Mouse (Mus musculus) forebrain, embryonic 15.5 days (tissue): ENCODE data around the gene Cd180. TPM values are rescaled to one million over a fixed set of nuclear protein-coding genes. Genes with fewer than 3 reads are reported as not detected.

Experiments
- ATAC-seq: fragments of 200-750 bp; cut with Nextera tagmentation; replicated peaks from 2 replicates; pipeline ENCODE4 v1.8.0; 2017; ENCODE audit warnings: mild to moderate bottlenecking, moderate TSS enrichment, moderate library complexity
- H3K27ac ChIP-seq: fragments of 300-500 bp; sonication (generic); replicated peaks from 2 replicates; pipeline ENCODE4 v1.5.1; 2015; ENCODE audit warnings: mild to moderate bottlenecking, inconsistent platforms
- H3K27me3 ChIP-seq: fragments of 300-500 bp; sonication (generic); 2 replicates; pipeline ENCODE4 v1.6.1; 2015; ENCODE audit warnings: inconsistent platforms
- H3K36me3 ChIP-seq: fragments of 300-500 bp; sonication (generic); 2 replicates; pipeline ENCODE4 v1.6.1; 2015; ENCODE audit warnings: mild to moderate bottlenecking, inconsistent platforms
- H3K4me1 ChIP-seq: fragments of 300-500 bp; sonication (generic); 2 replicates; pipeline ENCODE4 v1.6.1; 2015; ENCODE audit warnings: inconsistent platforms
- H3K4me2 ChIP-seq: fragments of 300-500 bp; sonication (generic); replicated peaks from 2 replicates; pipeline ENCODE4 v1.6.1; 2015; ENCODE audit warnings: mild to moderate bottlenecking, inconsistent platforms
- H3K4me3 ChIP-seq: fragments of 300-500 bp; sonication (generic); 2 replicates; pipeline ENCODE4 v1.5.1; 2015; ENCODE audit warnings: mild to moderate bottlenecking, inconsistent platforms
- H3K9ac ChIP-seq: fragments of 300-500 bp; sonication (generic); replicated peaks from 2 replicates; pipeline ENCODE4 v1.6.1; 2015; ENCODE audit warnings: mild to moderate bottlenecking, inconsistent platforms
- H3K9me3 ChIP-seq: fragments of 300-500 bp; sonication (generic); 2 replicates; pipeline ENCODE4 v1.6.1; 2016; ENCODE audit warnings: inconsistent platforms
- WGBS: fragments of 180-500 bp; shearing (Covaris S2); methylation state at CpG from one replicate; pipeline ENCODE4 v1.1.7; 2015; ENCODE audit warnings: mixed read lengths; 5-methylcytosine and 5-hydroxymethylcytosine counted together
- polyA plus RNA-seq: library from polyadenylated mRNA; unstranded; fragments of >200 nt; fragmentation: Nextera tagmentation; extraction: Ambion mirVana; gene quantifications from 2 replicates; pipeline ENCODE4 v1.2.1, GENCODE M21; 2015

The Cd180 gene
- 0.19 and 0.23 TPM in 2 replicates for polyA plus RNA-seq

DNA sequence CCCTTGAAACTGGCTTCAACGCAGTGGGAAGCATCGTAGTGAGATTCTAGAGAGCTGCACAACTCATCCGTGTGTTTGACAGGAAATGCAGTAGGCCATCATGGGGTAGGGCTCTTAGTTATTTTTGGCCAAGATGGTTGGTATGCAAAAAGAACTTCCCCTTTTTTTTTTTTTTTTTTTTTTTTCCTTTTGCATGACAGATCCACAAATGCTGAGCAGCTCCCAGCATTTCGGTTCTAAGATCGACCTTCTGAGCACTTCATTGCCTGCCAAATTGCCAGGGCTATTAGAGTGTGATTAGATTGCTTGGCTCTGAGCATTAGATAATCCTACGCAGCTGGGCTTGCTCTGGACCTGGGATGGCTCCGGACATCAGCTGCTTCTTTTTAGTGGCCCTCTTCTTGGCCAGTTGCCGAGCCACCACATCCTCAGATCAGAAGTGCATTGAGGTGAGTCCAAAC, at the start of gene Cd180:
TSS of gene Cd180 (plus strand) at position 218 of the 461 bp plus-strand sequence.
- no peak within 1 kb of the TSS for H3K27ac ChIP-seq
- no peak within 1 kb of the TSS for H3K4me2 ChIP-seq
- H3K4me3 ChIP-seq = no peak within 1 kb of the TSS
- H3K9ac ChIP-seq = no peak within 1 kb of the TSS
- no peaks in the 10 kb centered on the region for H3K36me3 ChIP-seq
- 73% methylated on average over 8 of the region's 8 CpGs for WGBS
- H3K9me3 ChIP-seq = no peaks in the 10 kb centered on the region
- H3K27me3 ChIP-seq = no peaks in the 10 kb centered on the region
- peaks cover 13% of the 10 kb centered on the region for H3K4me1 ChIP-seq
- no peak for ATAC-seq

DNA sequence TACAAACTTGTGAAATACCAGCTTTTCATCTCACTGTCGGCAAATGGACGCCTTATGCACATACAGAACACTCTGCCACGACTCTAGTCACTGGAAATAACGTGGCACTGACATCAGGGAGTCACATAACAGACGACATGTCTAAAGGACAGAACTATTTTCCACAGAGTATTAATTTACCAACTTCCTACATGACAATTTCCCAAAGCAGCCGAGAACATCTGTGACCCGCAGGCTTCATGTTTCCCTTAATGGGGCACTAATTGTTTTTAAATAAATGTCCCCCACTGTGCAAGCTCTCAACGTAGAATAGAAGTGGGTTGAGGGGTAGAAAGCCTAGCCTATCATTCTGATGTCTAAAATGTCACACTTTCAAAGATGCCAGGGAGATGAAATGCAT, 49.0 kb upstream of the Cd180 start:
- ATAC-seq = peak; percentile 68
- Histone ChIP-seq H3K4me1 (peaks cover 8% of the 10 kb centered on the region), H3K4me2 (peak overlapping the region; percentile 27), H3K36me3 (no peaks in the 10 kb centered on the region), H3K9ac (no peak overlapping the region), H3K9me3 (no peaks in the 10 kb centered on the region), H3K27ac (peak overlapping the region; percentile 48; the same call in 1 of the 2 replicates), H3K4me3 (no peak overlapping the region), H3K27me3 (no peaks in the 10 kb centered on the region)
- 17% methylated on average over 8 of the region's 8 CpGs for WGBS

DNA sequence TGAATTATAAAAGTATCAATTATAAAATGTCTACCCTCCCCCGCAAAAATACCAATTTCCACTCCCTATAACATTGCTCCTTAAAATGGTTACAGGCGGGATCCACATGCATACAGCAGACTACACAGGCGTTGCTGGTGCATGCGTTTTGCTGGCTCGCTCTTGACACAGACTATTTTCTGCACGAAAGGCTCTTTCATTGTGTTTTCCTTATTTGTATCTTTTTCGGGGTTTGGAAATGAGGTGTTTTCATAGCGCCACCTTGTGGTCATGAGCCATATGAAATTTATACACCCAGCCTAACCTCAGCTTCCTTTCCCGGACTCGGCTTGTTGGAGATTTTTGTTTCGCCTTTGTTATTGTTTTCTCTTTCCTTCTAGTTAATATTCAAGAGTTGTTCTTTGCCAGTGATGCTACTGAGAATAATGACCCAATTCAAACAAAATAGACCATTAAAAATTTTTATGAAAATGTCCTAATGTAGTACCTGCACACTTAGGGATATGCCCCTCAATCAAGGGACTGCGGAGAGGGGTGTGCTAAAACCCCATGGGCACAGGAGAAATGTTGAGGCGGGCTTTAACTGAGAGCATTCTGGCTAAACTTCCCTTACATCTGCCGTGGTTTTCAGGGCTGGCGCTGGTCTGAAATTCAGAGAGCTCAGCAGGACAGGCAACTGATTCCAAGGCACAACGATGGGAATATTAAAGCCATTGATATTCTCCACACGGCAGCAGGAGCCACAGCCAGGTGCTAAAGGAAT, 48.4 kb upstream of the Cd180 start:
- peaks cover 8% of the 10 kb centered on the region for H3K4me1 ChIP-seq
- peak overlapping the region; percentile 27 for H3K4me2 ChIP-seq
- WGBS = 16% methylated on average over 17 of the region's 17 CpGs
- no peaks in the 10 kb centered on the region for H3K27me3 ChIP-seq
- peak; percentile 95 for ATAC-seq
- H3K4me3 ChIP-seq = no peak overlapping the region
- H3K27ac ChIP-seq = peak overlapping the region; percentile 48; the same call in 1 of the 2 replicates
- H3K36me3 ChIP-seq = no peaks in the 10 kb centered on the region
- no peaks in the 10 kb centered on the region for H3K9me3 ChIP-seq
- no peak overlapping the region for H3K9ac ChIP-seq

DNA sequence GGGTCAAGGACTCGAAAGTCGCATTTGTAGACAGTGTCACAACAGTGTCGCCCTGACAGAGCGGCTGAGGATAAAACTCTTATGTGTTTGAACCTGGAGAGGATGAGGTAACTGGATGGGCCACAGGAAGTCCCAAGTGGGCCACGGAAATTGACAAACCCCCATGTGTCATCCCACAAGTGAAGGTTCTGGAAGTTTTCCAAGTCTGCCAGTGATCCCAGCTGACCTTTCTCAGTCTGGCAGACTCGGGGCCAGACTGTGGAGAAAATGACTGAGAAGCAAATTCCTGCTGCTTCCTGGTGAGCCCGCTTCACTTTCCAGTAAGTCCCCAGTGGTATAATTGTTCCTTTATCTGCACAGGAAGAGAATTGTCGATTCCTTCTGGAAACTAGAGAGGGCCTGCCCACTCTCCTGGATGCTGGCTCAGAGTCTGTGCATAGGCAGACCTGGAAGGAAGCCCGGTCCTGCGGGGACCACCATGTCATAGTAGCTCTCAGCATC, 47.0 kb upstream of the Cd180 start:
- H3K9me3 ChIP-seq = no peaks in the 10 kb centered on the region
- H3K27me3 ChIP-seq = no peaks in the 10 kb centered on the region
- ATAC-seq = no peak
- no peak overlapping the region for H3K9ac ChIP-seq
- peaks cover 8% of the 10 kb centered on the region for H3K4me1 ChIP-seq
- 67% methylated on average over 10 of the region's 10 CpGs for WGBS
- H3K4me2 ChIP-seq = no peak overlapping the region
- no peak overlapping the region for H3K27ac ChIP-seq
- no peak overlapping the region for H3K4me3 ChIP-seq
- no peaks in the 10 kb centered on the region for H3K36me3 ChIP-seq

DNA sequence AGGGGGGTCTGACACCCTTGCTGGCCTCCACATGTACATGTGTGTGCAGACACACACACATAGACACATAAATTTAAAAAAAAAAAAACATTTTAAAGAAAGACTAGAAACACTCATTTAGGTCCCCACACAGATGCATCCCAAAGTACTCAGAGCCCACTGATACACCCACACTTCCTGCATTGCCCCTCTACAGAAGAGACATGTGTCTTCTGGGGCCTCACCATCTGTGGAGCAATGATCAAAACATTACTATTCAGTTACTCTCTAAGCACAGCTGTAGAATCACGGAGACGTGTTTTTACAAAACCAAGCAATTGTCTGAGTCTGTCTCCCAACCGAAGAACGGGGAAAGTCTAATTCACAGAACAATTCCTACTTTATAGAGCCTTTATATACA, 45.8 kb upstream of the Cd180 start:
- H3K4me3 ChIP-seq = no peak overlapping the region
- H3K27me3 ChIP-seq = no peaks in the 10 kb centered on the region
- no peak for ATAC-seq
- no peaks in the 10 kb centered on the region for H3K9me3 ChIP-seq
- peaks cover 8% of the 10 kb centered on the region for H3K4me1 ChIP-seq
- no peak overlapping the region for H3K27ac ChIP-seq
- WGBS = 62% methylated on average over 4 of the region's 4 CpGs
- H3K36me3 ChIP-seq = no peaks in the 10 kb centered on the region
- H3K9ac ChIP-seq = no peak overlapping the region
- H3K4me2 ChIP-seq = no peak overlapping the region

DNA sequence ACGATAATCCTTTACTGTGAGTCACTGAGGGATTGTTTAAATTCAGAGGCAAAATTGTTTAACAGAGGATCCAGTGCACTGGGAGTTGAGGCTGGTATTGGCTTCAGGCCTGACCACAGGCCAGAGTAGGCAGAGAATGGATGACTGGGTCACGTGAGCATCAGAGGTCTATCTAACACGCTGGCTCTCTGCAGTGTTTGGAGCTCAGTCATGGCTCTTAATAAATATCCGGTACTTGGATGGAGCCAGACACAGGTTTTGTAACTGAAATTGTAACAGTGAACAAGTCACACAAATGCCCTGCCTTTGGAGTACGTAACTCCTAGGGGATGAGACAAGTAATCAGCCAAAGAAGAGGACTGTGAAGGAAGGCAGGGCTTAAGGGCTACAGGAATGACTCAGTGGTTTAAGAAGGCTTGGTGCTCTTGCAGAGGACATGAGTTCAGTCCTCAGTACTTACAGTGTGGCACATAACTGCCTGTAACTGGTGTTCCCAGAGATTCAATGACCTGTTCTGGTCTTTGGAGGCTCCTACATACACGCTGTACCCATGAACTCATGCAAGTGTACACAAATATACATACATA, 41.0 kb upstream of the Cd180 start:
- no peak overlapping the region for H3K4me3 ChIP-seq
- H3K4me1 ChIP-seq = no peaks in the 10 kb centered on the region
- H3K27ac ChIP-seq = no peak overlapping the region
- no peaks in the 10 kb centered on the region for H3K27me3 ChIP-seq
- H3K9ac ChIP-seq = no peak overlapping the region
- no peaks in the 10 kb centered on the region for H3K36me3 ChIP-seq
- 91% methylated on average over 6 of the region's 6 CpGs for WGBS
- H3K4me2 ChIP-seq = no peak overlapping the region
- H3K9me3 ChIP-seq = no peaks in the 10 kb centered on the region
- no peak for ATAC-seq

DNA sequence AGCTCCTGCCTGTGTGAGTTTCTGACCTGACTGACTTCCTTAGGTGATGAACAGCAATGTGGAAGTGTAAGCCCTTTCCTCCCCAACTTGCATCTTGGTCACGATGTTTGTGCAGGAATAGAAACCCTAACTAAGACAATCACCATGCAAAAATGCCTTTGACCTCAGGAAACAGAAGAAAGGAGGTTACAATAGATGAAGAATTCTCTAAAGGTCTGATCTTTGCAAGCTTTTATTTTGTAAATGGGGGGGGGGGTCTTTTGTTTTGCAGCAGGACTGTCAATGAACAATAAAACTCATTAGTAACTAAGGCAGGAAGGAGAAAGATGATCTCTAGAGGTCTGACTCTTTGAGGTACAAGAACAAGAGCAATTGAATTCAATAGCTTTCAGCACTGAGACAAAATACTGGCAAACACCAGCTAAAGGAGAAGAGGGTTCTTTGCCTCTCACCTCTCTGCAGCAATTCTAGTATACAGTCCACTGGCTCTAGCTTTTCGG, 38.2 kb upstream of the Cd180 start:
- Histone ChIP-seq H3K4me2 (no peak overlapping the region), H3K9ac (no peak overlapping the region), H3K27ac (no peak overlapping the region), H3K4me3 (no peak overlapping the region), H3K36me3 (no peaks in the 10 kb centered on the region), H3K9me3 (no peaks in the 10 kb centered on the region), H3K4me1 (no peaks in the 10 kb centered on the region), H3K27me3 (no peaks in the 10 kb centered on the region)
- 74% methylated on average over 2 of the region's 2 CpGs for WGBS
- ATAC-seq = no peak

DNA sequence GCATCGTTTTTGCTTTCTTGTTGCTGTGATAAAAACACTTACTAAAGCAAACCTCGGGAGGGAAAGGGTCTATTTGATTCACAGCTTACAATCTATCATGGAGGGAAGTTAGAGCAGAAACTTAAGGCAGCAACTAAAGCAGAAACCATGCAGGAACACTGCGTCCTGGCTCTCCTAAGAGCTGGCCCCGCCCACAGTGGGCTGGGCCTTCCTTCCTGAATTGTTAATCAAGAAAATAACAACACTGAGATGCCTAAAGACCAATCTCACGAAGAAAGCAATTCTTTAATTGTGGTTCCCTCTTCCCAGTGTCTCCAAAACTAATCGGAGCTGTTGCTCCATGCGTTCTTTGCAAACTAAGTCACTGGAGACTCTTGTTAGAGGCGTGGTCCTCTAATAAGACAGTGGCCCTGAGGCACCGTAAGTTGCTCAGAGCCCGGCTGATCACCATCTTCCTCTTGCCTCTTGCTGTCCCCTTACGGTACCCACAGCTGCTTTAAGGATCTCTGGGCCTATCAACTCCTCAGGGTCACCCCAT, 37.1 kb upstream of the Cd180 start:
- WGBS = 77% methylated on average over 11 of the region's 11 CpGs
- Histone ChIP-seq H3K9me3 (no peaks in the 10 kb centered on the region), H3K9ac (no peak overlapping the region), H3K4me1 (no peaks in the 10 kb centered on the region), H3K4me3 (no peak overlapping the region), H3K27me3 (no peaks in the 10 kb centered on the region), H3K27ac (no peak overlapping the region), H3K4me2 (no peak overlapping the region), H3K36me3 (no peaks in the 10 kb centered on the region)
- ATAC-seq = no peak

DNA sequence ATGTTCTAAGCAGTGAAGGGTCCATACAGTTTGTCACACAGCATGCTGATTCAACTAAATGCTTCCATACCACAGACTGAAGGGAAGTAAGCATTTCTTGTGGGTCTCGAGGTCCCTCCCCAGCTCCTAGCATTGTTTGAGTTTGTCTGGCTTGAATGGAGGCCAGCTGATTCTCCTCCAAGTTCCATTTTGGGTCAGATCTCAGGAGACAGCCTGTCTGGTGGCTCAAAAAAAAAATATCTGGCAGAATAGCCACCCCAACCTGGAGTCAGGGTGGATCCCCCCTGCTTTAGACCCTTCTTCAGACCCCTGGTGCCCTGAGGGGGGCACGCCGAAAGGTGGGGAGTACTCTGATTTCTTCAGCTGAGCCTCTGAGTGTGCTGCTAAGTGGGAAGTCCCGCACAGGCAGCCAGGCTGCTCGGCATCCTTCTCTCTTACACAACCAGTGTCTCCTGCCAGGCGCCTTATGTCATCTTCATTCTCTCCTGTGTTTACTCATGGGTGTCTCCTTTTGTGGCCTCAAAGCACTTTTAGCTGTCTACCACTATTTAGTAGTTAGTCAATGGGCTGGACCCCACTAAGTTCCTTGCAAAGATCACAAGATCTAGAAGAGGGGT, 35.0 kb upstream of the Cd180 start:
- WGBS = 81% methylated on average over 6 of the region's 6 CpGs
- H3K27me3 ChIP-seq = no peaks in the 10 kb centered on the region
- H3K9ac ChIP-seq = no peak overlapping the region
- no peaks in the 10 kb centered on the region for H3K9me3 ChIP-seq
- no peak for ATAC-seq
- H3K4me2 ChIP-seq = no peak overlapping the region
- H3K27ac ChIP-seq = no peak overlapping the region
- no peak overlapping the region for H3K4me3 ChIP-seq
- no peaks in the 10 kb centered on the region for H3K4me1 ChIP-seq
- H3K36me3 ChIP-seq = no peaks in the 10 kb centered on the region

DNA sequence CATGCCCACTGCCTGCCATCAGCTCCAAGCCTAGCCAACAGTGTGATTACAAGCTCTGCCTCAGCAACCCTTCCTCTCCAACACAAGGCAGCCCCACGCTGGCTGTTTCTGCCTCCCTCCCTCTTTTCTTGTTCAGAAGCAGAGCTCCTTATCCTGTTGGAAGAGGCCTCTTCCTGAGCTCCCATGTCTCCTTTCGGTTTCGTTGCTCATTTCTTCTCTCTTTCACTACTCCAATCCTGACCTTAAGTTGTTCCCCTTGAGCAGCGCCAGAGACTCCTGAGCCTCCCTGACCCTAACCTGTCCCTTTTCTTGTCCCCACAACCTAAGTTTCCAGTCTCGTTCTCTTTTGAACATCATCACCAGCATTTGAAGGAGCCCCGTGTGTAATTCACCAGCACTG, 29.3 kb upstream of the Cd180 start:
- WGBS = 74% methylated on average over 6 of the region's 6 CpGs
- Histone ChIP-seq H3K4me3 (no peak overlapping the region), H3K4me2 (no peak overlapping the region), H3K36me3 (no peaks in the 10 kb centered on the region), H3K4me1 (no peaks in the 10 kb centered on the region), H3K9ac (no peak overlapping the region), H3K27me3 (no peaks in the 10 kb centered on the region), H3K27ac (no peak overlapping the region), H3K9me3 (no peaks in the 10 kb centered on the region)
- ATAC-seq = no peak

DNA sequence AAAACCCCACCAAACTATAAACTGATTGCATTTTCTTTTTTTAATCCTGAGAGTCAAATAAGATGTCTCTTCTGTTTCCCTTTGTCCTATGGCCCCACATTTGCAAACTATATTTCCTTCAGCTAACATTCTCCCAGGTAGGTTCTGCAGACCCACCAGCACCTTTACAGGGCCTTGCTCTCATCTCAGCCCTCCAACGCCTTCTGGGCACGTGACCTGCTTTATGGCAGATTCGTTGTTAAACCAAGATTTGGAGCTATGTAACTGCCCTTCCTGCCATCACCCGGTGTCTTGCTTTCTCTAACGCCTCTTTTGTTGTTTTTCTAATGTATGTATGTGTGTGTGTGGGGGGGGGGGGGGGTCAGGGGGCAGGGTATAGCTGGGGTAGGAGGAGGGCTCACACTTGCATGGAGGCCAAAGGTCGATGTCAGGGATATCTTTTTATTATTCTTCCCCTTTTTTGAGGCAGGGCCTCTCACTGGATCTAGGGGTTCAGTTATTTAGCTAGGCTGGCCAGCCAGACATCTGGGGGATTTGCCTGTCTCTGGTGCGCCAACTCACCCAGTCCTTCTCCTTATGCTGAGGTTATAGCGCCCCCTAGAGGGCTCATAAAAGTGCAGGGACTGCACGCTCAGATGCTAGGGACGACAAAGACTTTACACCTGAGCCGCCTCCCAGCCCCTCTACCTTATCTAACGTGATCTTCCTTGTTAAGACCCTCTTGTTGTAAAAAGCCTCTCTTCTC, 28.3 kb upstream of the Cd180 start:
- Histone ChIP-seq H3K4me3 (peak overlapping the region; percentile 14), H3K9me3 (no peaks in the 10 kb centered on the region), H3K4me2 (peak overlapping the region; percentile 17; the same call in 1 of the 2 replicates), H3K9ac (no peak overlapping the region), H3K4me1 (no peaks in the 10 kb centered on the region), H3K27me3 (no peaks in the 10 kb centered on the region), H3K27ac (no peak overlapping the region), H3K36me3 (no peaks in the 10 kb centered on the region)
- WGBS = 58% methylated on average over 12 of the region's 12 CpGs
- peak; percentile 57; the same call in 1 of the 2 replicates for ATAC-seq
